Mouse (Mus musculus) brain, embryonic 14.5 days (tissue): ENCODE results near the gene Ltbp2. TPM values are rescaled to one million over a fixed set of nuclear protein-coding genes. Genes with fewer than 3 reads are reported as not detected.

Experiments used
- DNase-seq: peaks from one replicate; pipeline ENCODE4 v3.0.0-alpha.2; 2011; ENCODE audit warnings: low read depth
- CTCF ChIP-seq: fragments of 200-500 bp; IDR thresholded peaks from 2 replicates; pipeline ENCODE4 v1.5.1; 2012; ENCODE audit warnings: inconsistent platforms, mild to moderate bottlenecking, moderate library complexity, borderline replicate concordance; ENCODE audit not compliant: insufficient read depth, insufficient read length; ENCODE audit errors: extremely low read depth
- POLR2A ChIP-seq: fragments of 200-500 bp; IDR thresholded peaks from 2 replicates; pipeline ENCODE4 v1.6.1; 2012; ENCODE audit warnings: mild to moderate bottlenecking, inconsistent platforms, borderline replicate concordance; ENCODE audit not compliant: poor library complexity, insufficient read depth, insufficient read length, severe bottlenecking; ENCODE audit errors: extremely low read depth
- polyA plus RNA-seq: library from polyadenylated mRNA; depleted of rRNA; stranded (reverse); fragments of >200 nt; gene quantifications from 2 replicates; pipeline ENCODE4 v1.2.3, GENCODE M21; 2012

Gene Ltbp2
- polyA plus RNA-seq, 1 experiment, result 1.4 TPM

- DNase-seq, result no peak
- TF ChIP-seq CTCF, result no peak
- no peak for TF ChIP-seq POLR2A
Observed at GRCm38 (mm10) chr12:84900317-84900716, 24.0 kb upstream of the Ltbp2 start.

DNA sequence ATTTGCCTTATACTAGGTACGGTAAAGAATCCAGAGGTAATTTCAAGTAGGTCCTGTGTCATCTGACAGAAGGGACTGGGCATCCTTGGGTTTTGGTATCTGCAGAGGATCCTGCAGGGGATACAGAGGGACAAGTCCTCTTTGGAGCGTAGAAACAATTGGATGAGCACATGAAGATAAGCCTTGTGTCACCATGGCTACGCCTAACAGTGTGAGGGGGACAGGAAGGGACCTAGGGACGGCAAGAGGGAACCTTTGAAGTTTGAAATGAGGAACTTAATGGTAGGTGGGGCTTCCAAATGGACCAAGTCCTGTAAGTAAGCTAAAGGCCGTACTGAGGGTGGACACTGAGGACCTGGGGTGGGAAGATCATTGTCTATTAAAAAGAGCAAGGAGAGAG lies 21.0 kb upstream of the Ltbp2 start:
- TF ChIP-seq CTCF (no peak), POLR2A (no peak)
- no peak for DNase-seq

- DNase-seq, result no peak
- no peak for TF ChIP-seq POLR2A
- no peak for TF ChIP-seq CTCF
Observed at GRCm38 (mm10) chr12:84896235-84896634, 19.9 kb upstream of the Ltbp2 start.

DNA sequence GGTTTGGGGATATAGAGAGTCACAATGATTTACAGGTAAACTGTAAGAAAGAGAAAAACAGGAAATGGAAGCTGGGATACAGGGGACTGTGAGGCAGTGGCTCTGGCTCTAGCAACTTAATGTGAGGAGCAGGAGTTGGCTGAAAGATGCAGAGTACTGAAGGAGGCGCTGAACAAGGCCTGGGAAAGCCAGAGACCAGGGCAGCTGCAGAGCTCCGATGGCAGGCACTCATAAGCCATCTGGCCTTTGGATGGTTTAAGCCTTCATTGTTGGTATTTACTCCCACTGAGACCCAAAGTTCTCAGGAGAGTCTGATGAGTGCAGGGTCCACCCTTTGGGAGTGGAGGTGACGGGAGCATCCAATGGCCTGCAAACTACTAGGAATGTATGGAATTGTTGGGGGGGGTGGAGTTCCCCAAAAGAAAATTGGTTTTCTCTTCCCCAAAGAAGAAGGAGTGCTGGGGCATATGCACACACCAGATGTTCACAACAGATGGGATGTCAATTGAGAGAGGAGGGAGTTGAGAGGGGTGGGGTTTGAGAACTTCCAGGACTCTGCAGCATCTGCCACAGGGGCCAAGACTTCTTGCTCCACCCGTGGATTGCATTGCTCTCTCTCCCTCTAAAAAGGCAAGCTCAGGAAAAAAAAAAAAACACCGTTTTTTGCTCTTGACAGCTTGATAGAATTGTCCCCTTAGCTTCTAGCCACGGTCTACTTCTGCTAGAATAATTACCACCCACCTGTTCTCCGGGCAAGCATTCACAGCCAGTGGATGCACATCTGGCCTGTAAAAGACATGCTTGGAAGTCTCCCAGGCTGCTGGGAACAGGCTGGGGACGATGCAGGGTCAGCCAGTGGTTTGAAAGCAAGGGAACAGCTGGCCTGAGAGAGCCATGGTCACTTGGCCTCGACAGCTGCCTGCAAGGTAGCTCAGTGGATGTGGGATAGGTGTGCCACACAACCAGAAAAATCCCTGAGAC lies 17.6 kb upstream of the Ltbp2 start:
- DNase-seq, result peak; percentile 21
- TF ChIP-seq CTCF, result no peak
- TF ChIP-seq POLR2A, result no peak

GRCm38 (mm10) chr12:84890289-84890688 lies 14.0 kb upstream of the Ltbp2 start:
- no peak for TF ChIP-seq CTCF
- TF ChIP-seq POLR2A, result no peak
- DNase-seq, result no peak

GRCm38 (mm10) chr12:84885107-84885876 lies 9.0 kb upstream of the Ltbp2 start:
- TF ChIP-seq POLR2A (no peak), CTCF (no peak)
- DNase-seq, result peak; percentile 17

GRCm38 (mm10) chr12:84884423-84885076 lies 8.2 kb upstream of the Ltbp2 start:
- TF ChIP-seq CTCF (no peak), POLR2A (no peak)
- no peak for DNase-seq

GRCm38 (mm10) chr12:84882796-84883195 lies 6.5 kb upstream of the Ltbp2 start:
- no peak for DNase-seq
- TF ChIP-seq POLR2A (no peak), CTCF (no peak)

- TF ChIP-seq POLR2A, result no peak
- no peak for TF ChIP-seq CTCF
Observed at GRCm38 (mm10) chr12:84880091-84880490, 3.8 kb upstream of the Ltbp2 start.

DNA sequence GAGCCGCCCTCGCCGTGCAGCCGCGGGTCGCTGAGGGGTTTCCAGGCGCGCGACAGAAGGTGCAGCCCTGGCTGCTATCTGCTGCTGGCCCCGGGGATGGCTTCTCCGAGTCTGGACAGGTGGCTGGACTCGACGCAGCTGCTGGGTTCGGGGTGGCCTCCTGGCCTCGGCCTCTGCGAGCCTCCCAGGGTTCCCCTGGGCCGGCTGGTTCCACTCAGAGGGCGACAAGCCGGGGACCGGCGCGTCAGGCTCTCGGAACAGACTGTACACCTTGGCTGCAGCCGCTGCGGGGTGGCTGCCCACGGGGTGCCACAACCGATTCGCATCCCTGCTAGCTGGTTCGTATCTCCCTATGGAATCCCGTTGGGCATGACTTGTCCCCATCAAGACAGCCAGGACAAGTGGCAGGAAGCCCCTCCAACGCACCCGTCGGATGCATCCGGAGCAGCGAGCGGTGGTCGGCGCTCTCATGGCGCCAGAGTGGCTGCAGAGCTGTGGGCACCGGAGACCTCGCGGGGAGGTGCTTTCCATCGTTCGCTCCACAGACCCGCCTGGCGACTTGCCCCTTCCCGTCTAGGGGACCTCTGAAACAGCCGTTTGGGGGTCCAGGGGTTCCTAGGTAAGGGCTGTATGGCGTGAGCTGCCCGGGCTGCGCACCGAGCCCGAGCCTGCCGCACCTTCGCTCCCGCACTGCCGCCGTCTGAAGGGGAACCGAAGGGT lies 411 bp downstream of the Ltbp2 start:
- no peak for TF ChIP-seq CTCF
- no peak for DNase-seq

More at GRCm38 (mm10) chr12:84880091-84880490, 3.8 kb upstream of the Ltbp2 start:
- peak; percentile 36 for DNase-seq

GRCm38 (mm10) chr12:84873434-84873833 lies 2.9 kb downstream of the Ltbp2 start:
- DNase-seq, result peak; percentile 61
- TF ChIP-seq POLR2A (no peak), CTCF (peak; percentile 74)

DNA sequence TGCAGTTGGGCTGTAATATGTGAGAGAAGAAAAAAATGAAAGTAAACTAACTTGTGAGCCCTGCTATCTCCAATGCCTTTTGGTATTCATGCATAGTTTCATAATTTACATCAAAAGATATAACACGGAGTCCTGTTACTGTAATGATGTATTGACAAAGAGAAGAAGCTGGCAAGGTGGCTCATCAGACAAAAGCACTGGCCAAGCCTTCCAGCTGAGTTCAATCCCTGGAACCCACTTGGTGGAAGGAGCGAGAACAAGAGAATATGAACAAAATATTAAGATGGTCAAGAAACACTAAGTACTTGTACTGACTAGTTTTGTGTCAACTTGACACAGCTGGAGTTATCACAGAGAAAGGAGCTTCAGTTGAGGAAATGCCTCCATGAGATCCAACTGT lies 4.0 kb downstream of the Ltbp2 start:
- DNase-seq, result no peak
- TF ChIP-seq CTCF, result no peak
- TF ChIP-seq POLR2A, result no peak
